Mouse (Mus musculus): ENCODE data around the gene Commd8. TPM values are rescaled to one million over a fixed set of nuclear protein-coding genes. Genes with fewer than 3 reads are reported as not detected.
"Not testable (repeated sequence)": the region's sequence is repeated elsewhere in the genome, so short reads cannot be mapped to it uniquely, and the experiment has no call there.

The Commd8 gene
- polyA plus RNA-seq, 1 experiment: 46.6 TPM

DNA sequence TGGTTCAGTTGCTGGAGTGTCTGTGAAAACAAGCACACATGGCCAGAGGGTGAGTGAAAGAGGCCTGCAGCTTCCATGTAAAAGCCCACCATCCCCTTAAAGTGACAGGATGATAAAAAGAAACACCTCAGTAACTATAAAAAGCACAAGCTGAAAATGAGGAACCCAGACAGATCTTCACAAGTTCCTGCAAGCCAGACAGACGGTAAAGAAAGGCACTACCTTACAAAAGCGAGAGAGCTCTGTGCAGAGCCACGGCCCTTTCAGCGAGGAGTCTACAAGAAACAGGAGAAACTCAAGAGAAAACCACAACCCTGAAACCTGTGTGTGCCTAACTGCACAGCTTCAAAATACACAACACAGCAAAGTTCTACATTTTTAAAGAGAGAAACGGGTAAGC lies 5.1 kb downstream of the Commd8 start:
- H3K4me3 ChIP-seq (replicated peaks; ENCODE audit: control insufficient read depth, low read depth, low read length): no peak overlapping the region
- whole genome bisulfite sequencing: 16% methylated on average over 5 of the region's 5 CpGs
- no peak for TF ChIP-seq POLR2A (IDR thresholded peaks at IDR 0.05; ENCODE audit: borderline replicate concordance, control insufficient read depth, low read depth, low read length)
- TF ChIP-seq CTCF (IDR thresholded peaks at IDR 0.05; ENCODE audit: control insufficient read depth, insufficient read depth, low read length): no peak
- H3K4me1 ChIP-seq (ENCODE audit: control insufficient read depth, insufficient read depth, low read length): peaks cover 8% of the 10 kb centered on the region
- peak overlapping the region; percentile 10; the same call in 1 of the 2 replicates for H3K27ac ChIP-seq (ENCODE audit: control insufficient read depth, insufficient read depth, low read depth, low read length, poor library complexity)

DNA sequence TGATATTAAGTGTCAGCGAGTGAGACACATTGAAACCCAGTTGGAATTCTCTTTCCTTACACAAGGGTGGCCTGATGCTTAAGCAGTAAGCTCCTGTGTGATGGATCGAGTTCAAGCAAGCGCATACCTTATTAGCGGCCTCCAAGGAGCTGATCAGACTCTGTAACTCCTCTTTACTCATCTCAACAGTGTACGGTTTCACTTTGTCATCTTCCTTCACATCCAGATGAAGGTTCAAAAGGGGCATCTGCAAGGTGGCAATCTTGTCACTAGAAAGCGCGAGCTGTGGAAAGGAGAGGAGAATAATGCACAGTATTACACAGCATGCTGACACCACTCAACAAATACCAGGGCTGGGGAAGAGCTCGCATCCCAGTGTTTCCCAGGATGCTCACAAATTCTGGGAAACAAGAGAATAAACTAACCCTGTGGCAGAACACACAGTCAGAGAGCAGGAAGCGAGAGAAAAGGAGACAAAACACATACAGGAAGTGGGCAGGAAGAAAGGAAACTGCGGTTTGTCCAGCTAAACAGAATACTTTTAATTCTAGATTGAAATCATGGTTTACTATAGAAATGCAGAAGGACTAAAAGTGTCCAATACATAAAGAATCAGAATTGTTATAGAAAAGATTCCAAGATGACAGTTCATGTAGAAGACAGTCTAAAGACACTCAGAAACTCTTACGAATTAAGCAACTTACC lies 7.1 kb downstream of the Commd8 start:
- WGBS: 52% methylated on average over 11 of the region's 11 CpGs
- TF ChIP-seq POLR2A (IDR thresholded peaks at IDR 0.05; ENCODE audit: borderline replicate concordance, control insufficient read depth, low read depth, low read length): no peak
- no peak for TF ChIP-seq CTCF (IDR thresholded peaks at IDR 0.05; ENCODE audit: control insufficient read depth, insufficient read depth, low read length)
- Histone ChIP-seq H3K27ac (ENCODE audit: control insufficient read depth, insufficient read depth, low read depth, low read length, poor library complexity) (peak overlapping the region; percentile 8; the same call in 1 of the 2 replicates), H3K4me3 (replicated peaks; ENCODE audit: control insufficient read depth, low read depth, low read length) (no peak overlapping the region), H3K4me1 (ENCODE audit: control insufficient read depth, insufficient read depth, low read length) (peaks cover 8% of the 10 kb centered on the region)

DNA sequence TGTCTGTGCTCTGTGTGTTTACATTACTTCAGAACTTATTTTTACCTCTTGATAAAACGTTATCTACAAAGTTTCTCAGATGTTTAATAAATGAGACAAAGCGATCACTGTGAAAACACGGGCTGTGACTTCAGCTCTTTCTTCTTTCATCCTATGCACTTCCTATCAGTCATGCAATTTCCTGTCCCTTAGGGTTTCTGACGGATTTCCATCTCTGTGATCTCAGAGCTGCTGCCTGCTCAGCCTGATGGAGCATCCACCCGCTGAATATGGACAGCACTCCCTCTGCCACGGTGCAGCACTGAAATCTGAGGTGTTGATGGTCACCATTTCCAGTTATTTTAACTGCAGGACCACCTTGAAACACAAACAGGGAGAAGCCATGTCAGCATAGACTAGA lies 8.5 kb downstream of the Commd8 start:
- Histone ChIP-seq H3K4me3 (replicated peaks; ENCODE audit: control insufficient read depth, low read depth, low read length) (no peak overlapping the region), H3K27ac (ENCODE audit: control insufficient read depth, insufficient read depth, low read depth, low read length, poor library complexity) (no peak overlapping the region), H3K4me1 (ENCODE audit: control insufficient read depth, insufficient read depth, low read length) (peaks cover 8% of the 10 kb centered on the region)
- TF ChIP-seq POLR2A (IDR thresholded peaks at IDR 0.05; ENCODE audit: borderline replicate concordance, control insufficient read depth, low read depth, low read length) (no peak), CTCF (IDR thresholded peaks at IDR 0.05; ENCODE audit: control insufficient read depth, insufficient read depth, low read length) (no peak)
- WGBS: 41% methylated on average over 6 of the region's 6 CpGs

DNA sequence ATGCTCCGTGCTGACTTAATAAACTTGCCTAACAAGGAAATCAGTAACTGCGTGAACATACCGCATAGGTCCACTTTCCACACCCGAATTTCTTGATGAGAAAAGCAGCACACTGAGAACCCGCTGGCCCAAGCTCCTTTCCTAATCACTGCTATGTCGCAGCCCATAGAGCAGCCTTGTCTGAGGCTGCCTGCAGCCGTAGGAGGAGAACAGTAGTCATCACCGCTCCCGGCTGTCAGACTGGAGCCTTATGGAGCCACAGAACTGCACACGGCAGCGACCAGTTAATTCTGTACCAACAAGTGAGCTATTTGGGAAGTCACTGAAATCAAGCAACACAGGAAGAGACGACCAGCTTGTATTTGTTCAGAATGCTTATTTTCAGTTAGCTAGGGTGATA lies 9.3 kb downstream of the Commd8 start:
- Histone ChIP-seq H3K27ac (ENCODE audit: control insufficient read depth, insufficient read depth, low read depth, low read length, poor library complexity) (no peak overlapping the region; the same call in 1 of the 2 replicates), H3K4me1 (ENCODE audit: control insufficient read depth, insufficient read depth, low read length) (peaks cover 8% of the 10 kb centered on the region), H3K4me3 (replicated peaks; ENCODE audit: control insufficient read depth, low read depth, low read length) (no peak overlapping the region)
- TF ChIP-seq CTCF (IDR thresholded peaks at IDR 0.05; ENCODE audit: control insufficient read depth, insufficient read depth, low read length) (no peak), POLR2A (IDR thresholded peaks at IDR 0.05; ENCODE audit: borderline replicate concordance, control insufficient read depth, low read depth, low read length) (no peak)
- WGBS: 85% methylated on average over 12 of the region's 12 CpGs

DNA sequence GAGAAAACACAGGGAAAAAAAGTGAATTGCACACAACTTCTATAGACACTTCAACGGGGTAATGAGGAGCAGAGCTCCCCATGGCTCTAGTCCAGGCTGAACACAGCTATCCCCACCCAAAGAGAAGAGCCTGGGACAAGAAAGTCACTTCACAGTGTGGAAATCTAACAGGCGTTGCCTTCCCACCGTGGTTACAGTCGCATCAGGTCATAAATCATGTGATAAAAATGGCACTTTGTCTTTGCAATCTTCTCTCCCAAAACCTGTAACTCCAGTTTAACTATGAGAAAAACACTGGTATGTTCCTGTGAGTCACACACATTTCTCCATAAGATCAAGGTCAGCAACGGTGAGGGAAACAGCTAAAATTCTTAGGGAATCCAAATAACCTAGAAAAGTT lies 11.4 kb downstream of the Commd8 start:
- Histone ChIP-seq H3K27ac (ENCODE audit: control insufficient read depth, insufficient read depth, low read depth, low read length, poor library complexity) (no peak overlapping the region), H3K4me3 (replicated peaks; ENCODE audit: control insufficient read depth, low read depth, low read length) (no peak overlapping the region), H3K4me1 (ENCODE audit: control insufficient read depth, insufficient read depth, low read length) (peaks cover 6% of the 10 kb centered on the region)
- TF ChIP-seq CTCF (IDR thresholded peaks at IDR 0.05; ENCODE audit: control insufficient read depth, insufficient read depth, low read length): no peak
- TF ChIP-seq POLR2A (IDR thresholded peaks at IDR 0.05; ENCODE audit: borderline replicate concordance, control insufficient read depth, low read depth, low read length): no peak
- WGBS: 69% methylated on average over 5 of the region's 5 CpGs

DNA sequence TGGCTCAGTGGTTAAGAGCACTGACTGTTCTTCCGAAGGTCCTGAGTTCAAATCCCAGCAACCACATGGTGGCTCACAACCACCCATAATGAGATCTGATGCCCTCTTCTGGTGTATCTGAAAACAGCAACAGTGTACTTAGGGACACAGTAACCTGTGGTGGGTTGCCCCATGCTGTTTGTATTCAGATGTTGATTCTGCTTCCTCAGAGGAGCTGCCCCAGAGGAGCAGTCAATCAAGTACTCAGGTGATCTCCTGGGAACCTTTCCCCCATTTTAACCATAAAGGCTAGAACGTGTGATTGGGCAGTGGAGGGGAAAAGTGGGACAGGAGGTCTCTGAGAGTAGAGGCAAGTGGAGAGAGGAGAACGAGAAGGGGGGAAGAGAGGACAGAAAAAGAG lies 12.3 kb downstream of the Commd8 start:
- WGBS: 90% methylated on average over 3 of the region's 3 CpGs
- H3K4me3 ChIP-seq (replicated peaks; ENCODE audit: control insufficient read depth, low read depth, low read length); H3K4me1 ChIP-seq (ENCODE audit: control insufficient read depth, insufficient read depth, low read length); H3K27ac ChIP-seq (ENCODE audit: control insufficient read depth, insufficient read depth, low read depth, low read length, poor library complexity): not testable (repeated sequence)

DNA sequence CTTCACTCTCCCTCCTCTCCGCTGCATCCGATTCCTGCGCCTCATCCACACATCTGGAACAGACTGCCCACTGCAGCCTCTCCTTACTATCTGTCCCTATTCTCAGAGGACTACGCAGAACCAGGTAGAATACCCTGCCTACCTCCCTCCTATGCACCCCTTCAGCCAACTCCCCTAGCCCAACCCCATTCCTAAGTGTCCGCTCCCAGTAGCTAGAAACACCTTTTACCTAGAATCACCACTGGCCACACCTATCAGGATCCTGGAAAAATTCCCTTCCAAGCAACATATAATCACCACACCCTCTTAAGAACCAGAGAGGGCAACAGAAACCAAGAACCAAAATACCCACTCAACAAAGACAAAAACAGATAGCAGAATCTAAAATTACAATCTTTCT lies 17.1 kb downstream of the Commd8 start:
- TF ChIP-seq CTCF (IDR thresholded peaks at IDR 0.05; ENCODE audit: control insufficient read depth, insufficient read depth, low read length): no peak
- Histone ChIP-seq H3K27ac (ENCODE audit: control insufficient read depth, insufficient read depth, low read depth, low read length, poor library complexity) (no peak overlapping the region), H3K4me3 (replicated peaks; ENCODE audit: control insufficient read depth, low read depth, low read length) (no peak overlapping the region), H3K4me1 (ENCODE audit: control insufficient read depth, insufficient read depth, low read length) (no peaks in the 10 kb centered on the region)
- WGBS: 86% methylated on average over 5 of the region's 5 CpGs

DNA sequence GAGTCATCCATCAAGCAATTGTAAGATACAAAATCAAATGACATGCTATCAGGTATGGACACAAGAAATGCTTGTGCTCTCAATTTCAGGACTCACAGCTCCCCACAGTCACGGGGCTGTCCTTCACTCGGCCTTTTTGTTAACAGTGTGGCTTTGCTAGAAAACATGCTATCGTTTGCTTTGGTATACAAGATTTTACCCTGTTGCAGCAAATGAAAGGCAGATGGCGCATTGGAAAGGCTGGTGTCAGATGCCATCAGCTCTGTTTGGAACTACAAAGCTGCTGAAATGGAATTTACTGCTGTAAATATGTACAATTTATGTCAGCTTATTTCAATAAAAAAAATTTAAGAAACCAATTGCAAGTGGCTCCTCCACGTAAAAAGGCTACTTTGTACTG lies 19.3 kb downstream of the Commd8 start:
- 86% methylated on average over 5 of the region's 5 CpGs for WGBS

DNA sequence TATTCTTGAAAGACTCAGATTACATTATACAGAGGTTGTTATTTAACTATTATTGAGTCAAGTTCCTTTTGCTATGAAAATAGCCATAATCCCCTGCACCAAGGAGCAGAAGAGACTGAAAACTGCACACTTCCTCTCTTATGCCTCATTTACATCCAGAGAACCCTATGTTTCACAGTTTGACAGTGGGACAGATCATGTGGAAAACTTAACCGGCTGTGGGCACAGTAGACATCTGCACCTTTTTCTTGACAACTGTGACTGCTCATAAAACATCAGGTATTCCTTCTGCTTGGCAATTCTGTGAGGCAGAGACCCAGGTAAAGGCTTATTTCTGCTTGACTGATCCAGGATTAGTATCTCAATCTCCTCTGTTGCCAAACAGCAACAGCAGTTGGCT lies 28.4 kb downstream of the Commd8 start:
- Histone ChIP-seq H3K27ac (ENCODE audit: control insufficient read depth, insufficient read depth, low read depth, low read length, poor library complexity) (no peak overlapping the region), H3K4me3 (replicated peaks; ENCODE audit: control insufficient read depth, low read depth, low read length) (no peak overlapping the region), H3K4me1 (ENCODE audit: control insufficient read depth, insufficient read depth, low read length) (no peaks in the 10 kb centered on the region)
- TF ChIP-seq CTCF (IDR thresholded peaks at IDR 0.05; ENCODE audit: control insufficient read depth, insufficient read depth, low read length) (no peak), POLR2A (IDR thresholded peaks at IDR 0.05; ENCODE audit: borderline replicate concordance, control insufficient read depth, low read depth, low read length) (no peak)
- 31% methylated on average over 1 of the region's 1 CpGs for WGBS

More for the DNA sequence above, 19.3 kb downstream of the Commd8 start:
- no peak overlapping the region for H3K27ac ChIP-seq (ENCODE audit: control insufficient read depth, insufficient read depth, low read depth, low read length, poor library complexity)
- H3K4me1 ChIP-seq (ENCODE audit: control insufficient read depth, insufficient read depth, low read length): no peaks in the 10 kb centered on the region
- TF ChIP-seq POLR2A (IDR thresholded peaks at IDR 0.05; ENCODE audit: borderline replicate concordance, control insufficient read depth, low read depth, low read length) (no peak), CTCF (IDR thresholded peaks at IDR 0.05; ENCODE audit: control insufficient read depth, insufficient read depth, low read length) (no peak)
- H3K4me3 ChIP-seq (replicated peaks; ENCODE audit: control insufficient read depth, low read depth, low read length): no peak overlapping the region
